12 mouse cellular contexts compared by ENCODE assay signal in the genomic region with DNA sequence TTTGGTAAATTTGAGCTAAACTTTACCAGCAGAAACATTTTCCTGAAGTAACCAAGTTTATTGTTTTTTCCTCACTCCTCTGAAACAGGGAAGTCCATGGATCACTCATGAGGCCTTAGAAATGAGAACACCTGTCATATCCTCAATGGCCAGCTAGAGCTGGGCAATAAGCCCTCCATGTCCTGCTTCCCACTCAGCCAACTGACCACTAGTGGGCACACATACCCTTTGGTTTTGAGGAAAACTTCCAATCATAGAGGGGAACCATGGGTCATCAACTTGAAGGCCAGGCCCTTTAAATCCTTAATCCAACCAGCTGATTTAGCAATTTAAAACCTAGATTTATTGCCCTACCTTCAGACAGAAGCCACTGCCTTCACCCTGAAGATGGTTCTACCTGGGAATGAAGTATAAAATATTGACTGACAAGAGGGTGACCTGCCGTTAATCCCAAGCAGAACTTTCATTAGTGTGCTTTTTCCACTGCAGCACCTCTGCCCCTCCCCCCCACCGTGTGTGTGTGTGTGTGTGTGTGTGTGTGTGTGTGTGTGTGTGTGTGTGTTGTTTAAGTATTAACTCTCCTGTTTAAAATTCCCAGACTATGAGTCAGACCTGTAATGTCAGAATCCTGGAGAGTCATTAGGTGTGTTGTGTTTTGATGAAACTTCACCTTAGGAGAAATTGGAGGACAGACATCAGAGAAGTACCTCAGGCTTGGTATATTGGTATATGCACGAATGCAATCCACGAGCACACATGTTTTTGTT.
A peak's percentile ranks its signal among the peaks of the same experiment; 100 is the strongest.
DNase-seq lines count a peak whose midpoint lies in the region; ATAC-seq and TF ChIP-seq lines count a peak whose summit lies in the region.
"Had no signal": no experiment of that assay in that cellular context is flagged by ENCODE, and none has a peak within 500 bp of the region (broad histone marks: within the 10 kb centered on the region; RNA-seq: fewer than 3 reads in every experiment).

No protein-coding gene starts in this region.

- in situ Hi-C loops in Patski (cut with MboI; ENCODE audit: low pct_unique_long_range_greater_than_20kb), result no loop called here

- CTCF ChIA-PET in Patski (lab: Charles Lee), result interaction anchor here (0.6 to 1.2 kb wide), 2 partner anchors 8 to 1612 kb away, joined by 3 read pairs; no protein-coding TSS in a partner anchor

- POLR2A ChIA-PET in Patski (lab: Charles Lee), result no interaction called here

- no peak for DNase-seq in layer of hippocampus, adult 2 months (ENCODE audit: low spot score in 2 of 2)
- no peak for DNase-seq in layer of hippocampus, postnatal 14 days (ENCODE audit: low spot score in 2 of 2)
- peak; percentile 31 for DNase-seq in Patski (ENCODE audit: low read depth, low spot score)
- DNase-seq in embryo, embryonic 9.5 days (ENCODE audit: extremely low spot score), result peak; percentile 5
- DNase-seq in kidney, postnatal 10 days, result peak; percentile 63
- no peak for DNase-seq in frontal cortex, postnatal 36 days (ENCODE audit: low spot score in 2 of 2)
- DNase-seq in adrenal gland, postnatal 25 days, result no peak
- DNase-seq in neural tube, embryonic 10.5 days (ENCODE audit: extremely low spot score, low spot score), result no peak
- DNase-seq: heart, postnatal 4 days; spleen, adult 18-20 months had no signal

- ATAC-seq in Patski, result no peak

- H3K27ac ChIP-seq in layer of hippocampus, adult 2 months, result no peak overlapping the region
- H3K27ac ChIP-seq: liver, embryonic 15.5 days had no signal

- H3K4me3 ChIP-seq in layer of hippocampus, adult 2 months, result no peak overlapping the region
- H3K4me3 ChIP-seq: liver, embryonic 15.5 days had no signal

- peak; percentile 54 for TF ChIP-seq CTCF in layer of hippocampus, adult 2 months (conservative IDR thresholded peaks at IDR 0.05)
- peak; percentile 47 for TF ChIP-seq CTCF in Patski (IDR thresholded peaks at IDR 0.05)

- H3K27me3 ChIP-seq in Patski, result no peaks in the 10 kb centered on the region
- H3K27me3 ChIP-seq: CH12.LX; liver, embryonic 15.5 days had no signal

Comparison
In these comparisons a context has a peak if more than half of its experiments do, and no peak if none do; other contexts are left out.
1. DNase-seq: peak in Patski (single experiment), embryo, embryonic 9.5 days (single experiment) and kidney, postnatal 10 days (single experiment); none in layer of hippocampus, adult 2 months (0 of 2), layer of hippocampus, postnatal 14 days (0 of 2), frontal cortex, postnatal 36 days (0 of 2), adrenal gland, postnatal 25 days (single experiment) and neural tube, embryonic 10.5 days (single experiment).